Mouse (Mus musculus) thymus, adult 2 months (tissue): Measurements from ENCODE around the gene Elmo3.

ENCODE experiments used
- CTCF ChIP-seq: fragments of 200-500 bp; IDR thresholded peaks from 2 replicates; pipeline ENCODE4 v1.5.1; 2012; ENCODE audit warnings: mild to moderate bottlenecking, control low read depth, low read length, moderate library complexity, borderline replicate concordance; ENCODE audit not compliant: control insufficient read depth, poor library complexity, insufficient read depth; ENCODE audit errors: extremely low read depth
- POLR2A ChIP-seq: fragments of 200-500 bp; IDR thresholded peaks from 2 replicates; pipeline ENCODE4 v1.6.1; 2012; ENCODE audit warnings: mild to moderate bottlenecking, low read length, control low read depth, moderate library complexity; ENCODE audit not compliant: control insufficient read depth, poor library complexity, insufficient read depth; ENCODE audit errors: extremely low read depth

DNA sequence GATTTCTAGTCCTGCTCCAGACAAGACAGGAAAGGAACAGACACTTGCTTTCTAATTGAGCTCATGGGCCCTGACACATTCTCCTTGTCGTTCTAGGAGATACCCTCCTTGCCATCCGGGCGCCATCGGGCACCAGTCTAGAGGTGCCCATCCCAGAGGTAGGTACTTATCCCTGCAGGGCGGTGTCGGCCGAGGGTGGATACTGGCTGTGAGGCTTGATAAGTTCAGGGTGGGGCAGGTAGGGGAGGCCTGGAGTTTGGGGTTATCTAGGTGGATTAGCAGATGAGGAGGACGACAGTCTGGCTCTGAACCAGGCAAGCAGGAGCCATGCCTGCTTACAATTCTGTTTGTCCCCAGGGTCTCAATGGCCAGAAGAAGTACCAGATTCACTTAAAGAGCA, 5.4 kb upstream of the Elmo3 start:
- TF ChIP-seq POLR2A (no peak), CTCF (no peak)
